Mouse (Mus musculus): ENCODE measurements around the gene Tomm5. TPM values are rescaled to one million over a fixed set of nuclear protein-coding genes. Genes with fewer than 3 reads are reported as not detected.

Tomm5 gene
- polyA plus RNA-seq, 1 experiment from 2014 or later: 104 TPM

Other genes starting within 250 kb of the Tomm5 start
- gene Grhpr, start 126.7 kb downstream of the Tomm5 start, polyA plus RNA-seq (2015; fragmentation: Nextera tagmentation; extraction: Ambion mirVana): 165 and 179 TPM in 2 replicates
- gene Zbtb5, start 95.7 kb downstream of the Tomm5 start, polyA plus RNA-seq (2015; fragmentation: Nextera tagmentation; extraction: Ambion mirVana): 5.5 TPM in 2 replicates
- gene Polr1e, start 89.5 kb downstream of the Tomm5 start, polyA plus RNA-seq (2015; fragmentation: Nextera tagmentation; extraction: Ambion mirVana): 11.4 and 13.1 TPM in 2 replicates
- 3.6 and 3.8 TPM in 2 replicates for gene Fbxo10, start 23.5 kb downstream of the Tomm5 start, polyA plus RNA-seq (2015; fragmentation: Nextera tagmentation; extraction: Ambion mirVana)
- gene Frmpd1, start 76.8 kb upstream of the Tomm5 start, polyA plus RNA-seq (2015; fragmentation: Nextera tagmentation; extraction: Ambion mirVana): 0.34 and 0.35 TPM in 2 replicates
- gene Trmt10b, start 189.0 kb upstream of the Tomm5 start, polyA plus RNA-seq (2015; fragmentation: Nextera tagmentation; extraction: Ambion mirVana): 4.1 and 4.5 TPM in 2 replicates
- gene Dcaf10, start 234.0 kb upstream of the Tomm5 start, polyA plus RNA-seq (2015; fragmentation: Nextera tagmentation; extraction: Ambion mirVana): 5.1 and 6.2 TPM in 2 replicates
- 39.7 and 42.7 TPM in 2 replicates for gene Exosc3, start 234.6 kb upstream of the Tomm5 start, polyA plus RNA-seq (2015; fragmentation: Nextera tagmentation; extraction: Ambion mirVana)

Data from liver, embryonic 16.5 days (tissue).